Mouse (Mus musculus) embryonic facial prominence, embryonic 11.5 days (tissue): Measurements from ENCODE around the gene Nsl1. TPM values are rescaled to one million over a fixed set of nuclear protein-coding genes. Genes with fewer than 3 reads are reported as not detected.

ENCODE experiments used
- ATAC-seq: fragments of 200-750 bp; cut with Nextera tagmentation; replicated peaks from 2 replicates; pipeline ENCODE4 v1.8.0; 2017; ENCODE audit warnings: low read depth; ENCODE audit not compliant: insufficient number of reproducible peaks, low FRiP score, low TSS enrichment
- DNase-seq: peaks from one replicate; pipeline ENCODE4 v3.0.0-alpha.2; 2015; ENCODE audit warnings: low spot score
- H3K27ac ChIP-seq: fragments of 300-500 bp; sonication (generic); replicated peaks from 2 replicates; pipeline ENCODE4 v1.5.1; 2014; ENCODE audit warnings: mild to moderate bottlenecking, low read depth, low read length, control low read depth
- H3K27me3 ChIP-seq: fragments of 300-500 bp; sonication (generic); 2 replicates; pipeline ENCODE4 v1.6.1; 2014; ENCODE audit warnings: mild to moderate bottlenecking, low read length, moderate library complexity, mixed read lengths; ENCODE audit not compliant: control insufficient read depth, insufficient read depth
- H3K36me3 ChIP-seq: fragments of 300-500 bp; sonication (generic); replicated peaks from 2 replicates; pipeline ENCODE4 v1.6.1; 2014; ENCODE audit warnings: low read depth, mild to moderate bottlenecking, low read length, moderate library complexity, mixed read lengths; ENCODE audit not compliant: control insufficient read depth, insufficient read depth
- H3K4me1 ChIP-seq: fragments of 300-500 bp; sonication (generic); 2 replicates; pipeline ENCODE4 v1.6.1; 2014; ENCODE audit warnings: low read length, mixed read lengths; ENCODE audit not compliant: control insufficient read depth, insufficient read depth
- H3K4me2 ChIP-seq: fragments of 300-500 bp; sonication (generic); 2 replicates; pipeline ENCODE4 v1.6.1; 2014; ENCODE audit warnings: low read depth, mild to moderate bottlenecking, control low read depth, low read length, moderate library complexity
- H3K4me3 ChIP-seq: fragments of 300-500 bp; sonication (generic); 2 replicates; pipeline ENCODE4 v1.5.1; 2014; ENCODE audit warnings: low read depth, low read length, control low read depth
- H3K9ac ChIP-seq: fragments of 300-500 bp; sonication (generic); replicated peaks from 2 replicates; pipeline ENCODE4 v1.6.1; 2014; ENCODE audit warnings: mild to moderate bottlenecking, control low read depth, low read length
- H3K9me3 ChIP-seq: fragments of 300-500 bp; sonication (generic); replicated peaks from 2 replicates; pipeline ENCODE4 v1.6.1; 2016; ENCODE audit warnings: mild to moderate bottlenecking, low read length, inconsistent platforms, mixed read lengths; ENCODE audit not compliant: control insufficient read depth
- WGBS: fragments of 180-500 bp; shearing (Covaris S2); extraction: QIAGEN DNeasy Blood & Tissue Kit; methylation state at CpG from one replicate; pipeline ENCODE4 v1.1.7; 2014; 5-methylcytosine and 5-hydroxymethylcytosine counted together
- polyA plus RNA-seq: library from polyadenylated mRNA; unstranded; fragments of >200 nt; fragmentation: Nextera tagmentation; extraction: Ambion mirVana; gene quantifications from 2 replicates; pipeline ENCODE4 v1.2.1, GENCODE M21; 2014

The Nsl1 gene
- polyA plus RNA-seq, 1 experiment from 2014 or later, result 23.4 TPM

GRCm38 (mm10) chr1:191086960-191087359 lies 24.1 kb downstream of the Nsl1 start:
- WGBS, result 83% methylated on average over 8 of the region's 8 CpGs
- Histone ChIP-seq H3K27me3 (no peaks in the 10 kb centered on the region), H3K9me3 (no peaks in the 10 kb centered on the region), H3K27ac (no peak overlapping the region), H3K4me3 (no peak overlapping the region), H3K4me1 (no peaks in the 10 kb centered on the region), H3K4me2 (no peak overlapping the region), H3K9ac (no peak overlapping the region; the same call in 1 of the 2 replicates), H3K36me3 (0 out of 2 replicates have a peak, but pooled peaks cover 1% of the 10 kb centered on the region)
- ATAC-seq (no peak), DNase-seq (no peak)

DNA sequence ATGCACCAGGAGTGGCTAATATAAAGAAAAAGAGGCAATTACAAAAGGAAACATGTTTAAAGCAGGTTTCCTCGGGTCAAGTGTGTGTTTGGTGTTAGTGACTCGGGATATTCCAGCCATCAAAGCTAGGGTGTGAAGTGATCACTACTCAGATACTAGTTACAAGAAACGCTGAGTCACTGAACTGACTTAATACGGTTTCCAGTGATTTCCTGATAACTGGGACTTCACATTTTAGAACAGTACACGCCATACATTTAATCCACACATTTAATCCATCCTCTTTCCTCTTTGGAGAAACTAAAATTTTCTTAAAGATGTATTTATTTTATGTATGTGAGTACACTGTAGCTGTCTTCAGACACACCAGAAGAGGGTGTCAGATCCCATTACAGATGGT lies 25.1 kb downstream of the Nsl1 start:
- DNase-seq (no peak), ATAC-seq (no peak)
- H3K27ac ChIP-seq, result no peak overlapping the region
- no peaks in the 10 kb centered on the region for H3K4me1 ChIP-seq
- H3K4me3 ChIP-seq, result no peak overlapping the region
- 90% methylated on average over 5 of the region's 5 CpGs for WGBS
- H3K9me3 ChIP-seq, result no peaks in the 10 kb centered on the region
- no peak overlapping the region for H3K9ac ChIP-seq
- H3K27me3 ChIP-seq, result no peaks in the 10 kb centered on the region
- H3K36me3 ChIP-seq, result no peaks in the 10 kb centered on the region
- H3K4me2 ChIP-seq, result no peak overlapping the region

- Histone ChIP-seq H3K27me3 (no peaks in the 10 kb centered on the region), H3K27ac (no peak overlapping the region), H3K4me2 (no peak overlapping the region), H3K9ac (no peak overlapping the region), H3K9me3 (no peaks in the 10 kb centered on the region), H3K36me3 (no peaks in the 10 kb centered on the region), H3K4me1 (no peaks in the 10 kb centered on the region), H3K4me3 (no peak overlapping the region)
- no peak for DNase-seq
- WGBS, result 73% methylated on average over 6 of the region's 6 CpGs
- ATAC-seq, result no peak
Measured at GRCm38 (mm10) chr1:191089355-191089754, 26.5 kb downstream of the Nsl1 start.

DNA sequence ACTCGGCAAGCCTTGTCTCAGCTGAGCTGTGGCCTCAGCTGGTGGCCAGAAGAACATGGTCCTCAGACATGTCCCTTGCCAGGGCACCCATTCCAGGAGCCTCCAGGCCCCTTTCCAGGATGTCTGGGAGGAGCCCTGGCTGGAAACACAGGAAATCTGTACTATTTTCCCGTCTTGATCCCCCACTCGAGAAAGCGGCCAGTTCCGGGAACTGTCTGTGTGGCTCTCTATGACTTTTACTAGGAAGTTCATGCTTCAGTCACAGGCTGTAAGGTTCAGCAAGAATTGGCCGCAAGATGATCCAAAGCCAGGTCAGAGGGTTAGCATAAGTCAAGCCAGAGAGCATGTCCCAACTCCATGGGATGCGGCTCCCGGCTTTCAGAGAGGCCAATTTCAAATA lies 29.2 kb downstream of the Nsl1 start:
- Histone ChIP-seq H3K4me1 (no peaks in the 10 kb centered on the region), H3K27me3 (no peaks in the 10 kb centered on the region), H3K4me2 (no peak overlapping the region), H3K4me3 (no peak overlapping the region), H3K27ac (no peak overlapping the region), H3K36me3 (no peaks in the 10 kb centered on the region), H3K9ac (no peak overlapping the region), H3K9me3 (no peaks in the 10 kb centered on the region)
- ATAC-seq (no peak), DNase-seq (no peak)
- WGBS, result 75% methylated on average over 8 of the region's 8 CpGs

GRCm38 (mm10) chr1:191093578-191093977 lies 30.8 kb downstream of the Nsl1 start:
- Histone ChIP-seq H3K36me3 (no peaks in the 10 kb centered on the region), H3K9me3 (no peaks in the 10 kb centered on the region), H3K4me1 (no peaks in the 10 kb centered on the region), H3K4me3 (no peak overlapping the region), H3K9ac (no peak overlapping the region), H3K27ac (no peak overlapping the region), H3K27me3 (no peaks in the 10 kb centered on the region), H3K4me2 (no peak overlapping the region)
- 79% methylated on average over 5 of the region's 5 CpGs for WGBS
- ATAC-seq (no peak), DNase-seq (no peak)

GRCm38 (mm10) chr1:191095019-191095418 lies 32.2 kb downstream of the Nsl1 start:
- Histone ChIP-seq H3K4me3 (no peak overlapping the region), H3K9me3 (no peaks in the 10 kb centered on the region), H3K27ac (no peak overlapping the region), H3K4me2 (no peak overlapping the region), H3K4me1 (no peaks in the 10 kb centered on the region), H3K36me3 (no peaks in the 10 kb centered on the region), H3K27me3 (peaks cover 6% of the 10 kb centered on the region), H3K9ac (no peak overlapping the region)
- ATAC-seq (no peak), DNase-seq (no peak)
- WGBS, result 72% methylated on average over 9 of the region's 9 CpGs

GRCm38 (mm10) chr1:191096871-191097681 lies 34.3 kb downstream of the Nsl1 start:
- Histone ChIP-seq H3K9me3 (no peaks in the 10 kb centered on the region), H3K9ac (no peak overlapping the region), H3K27ac (no peak overlapping the region), H3K4me1 (no peaks in the 10 kb centered on the region), H3K4me3 (peak overlapping the region; percentile 56), H3K4me2 (peak overlapping the region; percentile 97), H3K27me3 (peaks cover 6% of the 10 kb centered on the region), H3K36me3 (no peaks in the 10 kb centered on the region)
- DNase-seq, result no peak
- peak; percentile 66; the same call in 1 of the 2 replicates for ATAC-seq
- WGBS, result 53% methylated on average over 14 of the region's 14 CpGs
